Mouse (Mus musculus) erythroblast, embryonic 14.5 days (primary cell): ENCODE data around the gene Maats1. TPM values are rescaled to one million over a fixed set of nuclear protein-coding genes. Genes with fewer than 3 reads are reported as not detected.

ENCODE experiments used
- H3K27me3 ChIP-seq: 2 replicates; pipeline ENCODE4 v1.6.1; 2012; ENCODE audit warnings: inconsistent platforms; ENCODE audit not compliant: control insufficient read depth
- H3K36me3 ChIP-seq: 2 replicates; pipeline ENCODE4 v1.6.1; 2012; ENCODE audit warnings: mild to moderate bottlenecking, inconsistent platforms; ENCODE audit not compliant: control insufficient read depth
- H3K4me1 ChIP-seq: 2 replicates; pipeline ENCODE4 v1.6.1; 2012; ENCODE audit warnings: inconsistent platforms; ENCODE audit not compliant: control insufficient read depth
- H3K4me3 ChIP-seq: replicated peaks from 2 replicates; pipeline ENCODE3; 2012; ENCODE audit warnings: moderate library complexity, mild to moderate bottlenecking, inconsistent platforms
- H3K9me3 ChIP-seq: 2 replicates; pipeline ENCODE4 v1.6.1; 2012; ENCODE audit warnings: low read length, inconsistent platforms, mixed read lengths; ENCODE audit not compliant: control insufficient read depth
- GATA1 ChIP-seq: IDR thresholded peaks from 2 replicates; pipeline ENCODE4 v1.6.1; 2012; ENCODE audit warnings: low read length, inconsistent platforms, mixed read lengths
- TAL1 ChIP-seq: IDR thresholded peaks from 3 replicates; pipeline ENCODE4 v1.6.1; 2012; ENCODE audit warnings: low read length, inconsistent platforms, mixed read lengths
- polyA plus RNA-seq: library from polyadenylated mRNA; stranded (reverse); fragments of >175 nt; gene quantifications from 2 replicates; pipeline ENCODE4 v1.2.3, GENCODE M21; 2012

Gene Maats1
- polyA plus RNA-seq, 1 experiment = not detected

- Histone ChIP-seq H3K9me3 (no peaks in the 10 kb centered on the region), H3K36me3 (peaks cover 53% of the 10 kb centered on the region), H3K4me1 (peaks cover 69% of the 10 kb centered on the region), H3K4me3 (no peak overlapping the region), H3K27me3 (no peaks in the 10 kb centered on the region)
- TF ChIP-seq GATA1 (no peak), TAL1 (no peak)
These were observed 37.5 kb upstream of the Maats1 start for GRCm38 (mm10) chr16:38379493-38379892.

DNA sequence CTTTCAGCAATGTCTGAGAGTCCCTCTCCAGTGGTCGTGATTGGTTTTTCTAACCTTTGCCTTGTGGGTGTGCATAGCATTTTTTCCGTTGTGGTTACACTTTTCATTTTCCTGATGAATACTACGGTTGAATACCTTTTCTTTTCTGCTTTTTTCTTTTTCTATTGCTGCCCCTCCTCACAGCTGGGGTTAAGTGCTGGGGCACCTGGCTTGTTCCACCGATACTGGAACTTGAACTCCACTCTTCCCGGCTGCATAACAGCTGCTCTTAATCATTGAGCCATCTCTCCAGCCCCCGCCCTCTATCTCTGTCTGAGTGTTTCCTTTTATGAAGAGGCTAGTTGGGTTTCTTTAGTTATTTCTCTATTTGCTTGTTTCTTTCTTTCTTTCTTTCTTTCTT is 37.1 kb upstream of the Maats1 start:
- peaks cover 69% of the 10 kb centered on the region for H3K4me1 ChIP-seq
- no peak overlapping the region for H3K4me3 ChIP-seq
- no peak for TF ChIP-seq TAL1
- TF ChIP-seq GATA1 = no peak
- H3K36me3 ChIP-seq = peaks cover 57% of the 10 kb centered on the region
- H3K27me3 ChIP-seq = no peaks in the 10 kb centered on the region
- no peaks in the 10 kb centered on the region for H3K9me3 ChIP-seq

DNA sequence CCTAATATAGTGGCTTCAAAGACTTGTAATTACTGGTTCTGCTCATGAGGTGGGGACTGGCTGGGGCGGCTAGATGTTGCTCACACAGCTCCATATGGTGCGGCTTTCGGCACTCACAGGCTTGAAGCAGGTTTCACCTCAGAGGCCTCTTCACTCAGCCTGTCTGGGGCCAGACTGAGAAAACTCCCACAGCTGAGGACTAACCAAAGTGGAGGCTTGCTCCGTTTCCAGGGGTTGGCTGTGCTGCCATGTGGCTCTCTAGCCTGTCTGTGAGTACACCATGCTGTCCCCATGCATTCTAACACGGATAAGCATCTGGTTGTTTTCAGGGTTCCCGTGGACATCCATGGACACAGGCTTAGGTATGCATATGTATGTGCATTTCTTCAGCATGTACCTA is 36.6 kb upstream of the Maats1 start:
- Histone ChIP-seq H3K9me3 (no peaks in the 10 kb centered on the region), H3K4me1 (peaks cover 69% of the 10 kb centered on the region)

GRCm38 (mm10) chr16:38377546-38377945 is 35.6 kb upstream of the Maats1 start:
- H3K4me3 ChIP-seq = no peak overlapping the region
- no peaks in the 10 kb centered on the region for H3K9me3 ChIP-seq
- H3K4me1 ChIP-seq = peaks cover 70% of the 10 kb centered on the region
- H3K27me3 ChIP-seq = no peaks in the 10 kb centered on the region
- peaks cover 72% of the 10 kb centered on the region for H3K36me3 ChIP-seq
- TF ChIP-seq GATA1 = no peak

More for the DNA sequence above, 36.6 kb upstream of the Maats1 start:
- TF ChIP-seq GATA1 (no peak), TAL1 (no peak)
- no peaks in the 10 kb centered on the region for H3K27me3 ChIP-seq
- H3K4me3 ChIP-seq = no peak overlapping the region
- H3K36me3 ChIP-seq = peaks cover 62% of the 10 kb centered on the region

- peaks cover 71% of the 10 kb centered on the region for H3K4me1 ChIP-seq
These were observed 34.9 kb upstream of the Maats1 start for GRCm38 (mm10) chr16:38376841-38377249.

GRCm38 (mm10) chr16:38376163-38376840 is 34.4 kb upstream of the Maats1 start:
- no peaks in the 10 kb centered on the region for H3K9me3 ChIP-seq
- peaks cover 76% of the 10 kb centered on the region for H3K4me1 ChIP-seq
- H3K36me3 ChIP-seq = peaks cover 72% of the 10 kb centered on the region
- H3K4me3 ChIP-seq = peak overlapping the region; percentile 81
- H3K27me3 ChIP-seq = no peaks in the 10 kb centered on the region
- TF ChIP-seq GATA1 = no peak
- TF ChIP-seq TAL1 = no peak

More at GRCm38 (mm10) chr16:38376841-38377249, 34.9 kb upstream of the Maats1 start:
- TF ChIP-seq GATA1 (no peak), TAL1 (no peak)
- Histone ChIP-seq H3K9me3 (no peaks in the 10 kb centered on the region), H3K27me3 (no peaks in the 10 kb centered on the region), H3K36me3 (peaks cover 72% of the 10 kb centered on the region), H3K4me3 (peak overlapping the region; percentile 81)

DNA sequence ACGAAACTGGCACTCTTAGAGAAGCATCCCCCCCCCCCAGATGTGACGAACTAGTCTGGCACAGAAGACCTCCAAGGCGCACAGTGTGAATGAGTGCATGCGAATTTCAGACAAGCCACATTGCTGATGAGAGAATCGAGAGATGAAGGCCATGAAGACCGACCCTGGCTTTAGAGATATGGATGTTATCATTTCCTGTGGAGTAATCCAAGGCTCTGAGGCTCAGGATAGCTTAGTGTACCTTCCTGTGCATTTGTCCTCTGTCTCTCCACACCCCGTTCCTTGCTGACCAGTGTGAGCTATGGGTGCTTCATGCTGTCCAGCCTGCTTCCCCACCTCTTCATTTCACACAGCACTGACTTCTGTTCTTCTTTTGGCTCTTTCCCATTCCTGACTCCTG is 33.2 kb upstream of the Maats1 start:
- peaks cover 81% of the 10 kb centered on the region for H3K36me3 ChIP-seq
- no peaks in the 10 kb centered on the region for H3K9me3 ChIP-seq
- peaks cover 88% of the 10 kb centered on the region for H3K4me1 ChIP-seq
- no peak for TF ChIP-seq TAL1
- no peak for TF ChIP-seq GATA1
- H3K4me3 ChIP-seq = peak overlapping the region; percentile 81
- H3K27me3 ChIP-seq = no peaks in the 10 kb centered on the region

DNA sequence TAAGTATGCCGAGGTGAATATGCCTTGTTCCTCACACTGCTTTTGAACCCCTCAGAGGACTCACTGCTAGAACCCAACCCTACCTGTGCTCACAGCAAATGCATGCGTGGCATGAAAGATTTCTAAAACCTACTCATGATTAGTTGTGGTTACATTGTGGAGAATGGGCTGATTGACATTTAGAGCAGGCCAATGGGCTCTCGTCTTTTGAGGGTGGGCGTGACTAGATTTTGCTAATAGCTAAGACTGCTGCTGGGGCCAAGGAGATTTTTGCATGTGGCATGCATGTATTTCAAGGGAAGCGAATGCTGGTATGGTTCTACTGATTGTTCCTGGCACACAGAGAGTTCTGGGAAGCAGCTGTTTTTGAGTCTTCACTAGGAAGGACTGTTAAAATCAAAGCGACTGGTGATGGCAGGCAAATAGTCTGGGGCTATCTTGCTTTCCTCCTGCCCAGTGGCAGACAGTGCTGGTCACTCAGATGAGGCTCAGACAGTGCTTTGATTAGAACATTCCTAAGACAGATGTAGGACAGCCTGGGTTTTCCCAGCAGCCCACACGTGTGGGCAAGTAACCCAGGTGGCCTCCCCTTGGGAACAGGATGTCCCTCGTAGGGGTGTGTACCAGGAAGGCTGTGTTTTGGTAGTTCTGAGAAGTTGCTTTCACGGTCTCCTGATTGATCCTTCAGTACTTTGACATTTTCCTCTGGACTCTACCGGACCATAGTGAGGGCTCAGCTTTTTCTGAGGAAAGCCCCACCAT is 32.6 kb upstream of the Maats1 start:
- Histone ChIP-seq H3K27me3 (no peaks in the 10 kb centered on the region), H3K4me3 (peak overlapping the region; percentile 81), H3K4me1 (peaks cover 91% of the 10 kb centered on the region)

DNA sequence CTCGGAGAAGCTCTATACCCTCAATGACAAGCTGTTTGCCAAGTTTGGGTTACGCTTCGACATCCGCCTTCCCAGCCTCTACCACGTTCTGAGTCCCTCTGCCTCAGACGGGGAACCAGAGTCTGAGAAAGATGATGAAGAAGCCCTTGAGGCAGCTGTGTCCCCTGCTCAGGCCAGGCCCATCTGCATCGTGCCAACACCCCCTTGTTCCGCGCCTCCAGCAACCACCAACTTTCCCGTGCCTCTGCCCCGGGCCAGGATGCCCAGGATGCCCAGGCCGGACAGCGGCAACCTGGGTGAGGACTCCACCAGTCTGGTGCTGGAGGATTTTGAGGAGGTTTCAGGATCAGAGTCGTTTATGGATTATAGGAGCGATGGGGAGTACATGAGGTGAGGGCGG is 32.0 kb upstream of the Maats1 start:
- Histone ChIP-seq H3K36me3 (peaks cover 74% of the 10 kb centered on the region), H3K4me3 (peak overlapping the region; percentile 81), H3K4me1 (peaks cover 92% of the 10 kb centered on the region), H3K9me3 (no peaks in the 10 kb centered on the region), H3K27me3 (no peaks in the 10 kb centered on the region)
- TF ChIP-seq TAL1 = no peak
- no peak for TF ChIP-seq GATA1

More for the DNA sequence above, 32.6 kb upstream of the Maats1 start:
- Histone ChIP-seq H3K36me3 (peaks cover 78% of the 10 kb centered on the region), H3K9me3 (no peaks in the 10 kb centered on the region)
- TF ChIP-seq TAL1 (no peak), GATA1 (no peak)
